29 mouse cellular contexts compared by ENCODE assay signal in genomic region chr1:20633276-20633869, GRCm38 (mm10). TPM values are rescaled to one million over a fixed set of nuclear protein-coding genes. Genes with fewer than 3 reads are reported as not detected.
A peak's percentile ranks its signal among the peaks of the same experiment; 100 is the strongest.
DNase-seq lines count a peak whose midpoint lies in the region; TF ChIP-seq lines count a peak whose summit lies in the region.
"Had no signal": no experiment of that assay in that cellular context is flagged by ENCODE, and none has a peak within 500 bp of the region (broad histone marks: within the 10 kb centered on the region; RNA-seq: fewer than 3 reads in every experiment).

No protein-coding gene starts in this region.

- peak overlapping the region; percentile 13 for H3K4me2 ChIP-seq in myocyte (ENCODE audit: low read depth)
- H3K4me2 ChIP-seq: embryonic facial prominence, embryonic 12.5 days; hindbrain, embryonic 15.5 days; neural tube, embryonic 12.5 days had no signal

- H3ac ChIP-seq in C2C12 (ENCODE audit: control insufficient read depth, insufficient read length, low read depth) (no peak overlapping the region), myocyte (ENCODE audit: control insufficient read depth, insufficient read length) (no peak overlapping the region)

- TF ChIP-seq POLR2A in myocyte (IDR thresholded peaks at IDR 0.05; ENCODE audit: insufficient read length, low read depth): no peak

- H3K27me3 ChIP-seq in C2C12 (ENCODE audit: control insufficient read depth, insufficient read depth, insufficient read length): no peaks in the 10 kb centered on the region
- no peaks in the 10 kb centered on the region for H3K27me3 ChIP-seq in myocyte (ENCODE audit: control insufficient read depth, insufficient read depth, insufficient read length)
- H3K27me3 ChIP-seq: CH12.LX; embryonic facial prominence, embryonic 12.5 days; hindbrain, embryonic 15.5 days; neural tube, embryonic 12.5 days had no signal

- no peaks in the 10 kb centered on the region for H3K36me3 ChIP-seq in C2C12 (ENCODE audit: control insufficient read depth, insufficient read depth)
- no peaks in the 10 kb centered on the region for H3K36me3 ChIP-seq in myocyte (ENCODE audit: control insufficient read depth, insufficient read depth)
- H3K36me3 ChIP-seq: embryonic facial prominence, embryonic 12.5 days; hindbrain, embryonic 10.5 days; hindbrain, embryonic 15.5 days; midbrain, embryonic 10.5 days; neural tube, embryonic 12.5 days had no signal

- peak; percentile 4 for DNase-seq in brain, adult 2 months (ENCODE audit: low read depth, low spot score)
- peak; percentile 37 for DNase-seq in gastrocnemius, postnatal 14 days
- DNase-seq in left cerebral cortex, adult 8-10 months (ENCODE audit: low spot score in 2 of 2): no peak
- DNase-seq in cerebellum, postnatal 36 days: no peak
- DNase-seq: adrenal gland, adult 8-10 months; B cell, adult 2 months; cerebellum, adult 8-10 months; cerebellum, postnatal 25 days; heart, postnatal 14 days; kidney, adult 11 months; kidney, postnatal 25 days; lung, adult 2 months; lung, postnatal 10 days; thymus, postnatal 4 days had no signal

- H3K4me3 ChIP-seq in C2C12 (ENCODE audit: insufficient read depth, poor library complexity, severe bottlenecking): no peak overlapping the region
- H3K4me3 ChIP-seq in myocyte: no peak overlapping the region
- H3K4me3 ChIP-seq: embryonic facial prominence, embryonic 12.5 days; erythroblast, embryonic 14.5 days; hindbrain, embryonic 10.5 days; hindbrain, embryonic 15.5 days; midbrain, embryonic 10.5 days; neural tube, embryonic 12.5 days had no signal

- H3K79me2 ChIP-seq in C2C12 (ENCODE audit: control insufficient read depth, insufficient read depth) (no peaks in the 10 kb centered on the region), myocyte (ENCODE audit: control insufficient read depth, insufficient read depth) (no peaks in the 10 kb centered on the region)

- no peak for TF ChIP-seq CTCF in C2C12 (IDR thresholded peaks at IDR 0.05; ENCODE audit: control insufficient read depth, insufficient read depth, insufficient read length)

- intact Hi-C loops in gastrocnemius, postnatal 14 days (cut with DNase I; ENCODE audit: low total_unique reads): no loop called here

- H3K79me3 ChIP-seq in C2C12 (ENCODE audit: low read depth): no peaks in the 10 kb centered on the region

TF ChIP-seq in C2C12, 6 proteins besides CTCF, POLR2A, EP300 and RAD21:
- TF ChIP-seq MYOD1 (IDR thresholded peaks at IDR 0.05; ENCODE audit: control insufficient read depth, insufficient read length, low read depth): peak; percentile 55
- TF ChIP-seq MAX (IDR thresholded peaks at IDR 0.05): no peak
TF ChIP-seq in C2C12: peak in this region for 1.

TF ChIP-seq in myocyte, 11 proteins besides CTCF, POLR2A, EP300 and RAD21:
- TF ChIP-seq MYOD1 (IDR thresholded peaks at IDR 0.05; ENCODE audit: control insufficient read depth in 1 of 3, insufficient read length in 2 of 3, low read depth in 2 of 3): peak; percentile 96 to 98 (median 97)
- no peak for TF ChIP-seq SRF (IDR thresholded peaks at IDR 0.05; ENCODE audit: control insufficient read depth, insufficient read length, low read depth)
- TF ChIP-seq POLR2AphosphoS2 (IDR thresholded peaks at IDR 0.05; ENCODE audit: insufficient read length, low read depth): no peak
- peak; percentile 86 for TF ChIP-seq TCF3 (IDR thresholded peaks at IDR 0.05; ENCODE audit: insufficient read length, low read depth)
- TF ChIP-seq TCF12 (IDR thresholded peaks at IDR 0.05; ENCODE audit: insufficient read depth, poor library complexity, severe bottlenecking): peak; percentile 94
- no peak for TF ChIP-seq CEBPB (IDR thresholded peaks at IDR 0.05; ENCODE audit: insufficient read depth, poor library complexity, severe bottlenecking)
- peak; percentile 82 to 97 (median 87) for TF ChIP-seq MYOG (IDR thresholded peaks at IDR 0.05; ENCODE audit: control insufficient read depth in 1 of 3, insufficient read depth in 1 of 3, insufficient read length in 2 of 3, low read depth in 2 of 3)
TF ChIP-seq in myocyte: peak in this region for 4.

RNA-seq across cellular contexts. Expression of gene Pkhd1, which starts 15.5 kb away (rescaled TPM):
- polyA plus RNA-seq in C2C12 (2012; fragmentation: generic; extraction: Trizol): not detected
- total RNA-seq in gastrocnemius, postnatal 14 days (2021): under 1 TPM; 0.09 to 0.12 TPM
- 1.1 TPM for polyA plus RNA-seq in myocyte (2012; fragmentation: generic; extraction: Trizol)
- total RNA-seq in left cerebral cortex, adult 8-10 months (2022): under 1 TPM; 0.02 to 0.70 (median 0.07) TPM
- total RNA-seq: CH12.LX; heart, adult 8-10 months; heart, postnatal 14 days; megakaryocyte progenitor cell, adult 5-6 weeks had no signal
- polyA plus RNA-seq: embryonic facial prominence, embryonic 12.5 days; erythroblast, embryonic 14.5 days; forebrain, embryonic 11.5 days; heart, embryonic 14.5 days; hindbrain, embryonic 10.5 days; inflammation-experienced regulatory T-cells, adult 6 months; limb, embryonic 11.5 days; midbrain, embryonic 10.5 days had no signal

Comparison
In these comparisons a context has a peak if more than half of its experiments do, and no peak if none do; other contexts are left out.
1. DNase-seq: peak in brain, adult 2 months (single experiment) and gastrocnemius, postnatal 14 days (single experiment); none in left cerebral cortex, adult 8-10 months (0 of 2) and cerebellum, postnatal 36 days (0 of 2).